Comparison of ENCODE assay signal across 8 mouse cellular contexts in the genomic region with DNA sequence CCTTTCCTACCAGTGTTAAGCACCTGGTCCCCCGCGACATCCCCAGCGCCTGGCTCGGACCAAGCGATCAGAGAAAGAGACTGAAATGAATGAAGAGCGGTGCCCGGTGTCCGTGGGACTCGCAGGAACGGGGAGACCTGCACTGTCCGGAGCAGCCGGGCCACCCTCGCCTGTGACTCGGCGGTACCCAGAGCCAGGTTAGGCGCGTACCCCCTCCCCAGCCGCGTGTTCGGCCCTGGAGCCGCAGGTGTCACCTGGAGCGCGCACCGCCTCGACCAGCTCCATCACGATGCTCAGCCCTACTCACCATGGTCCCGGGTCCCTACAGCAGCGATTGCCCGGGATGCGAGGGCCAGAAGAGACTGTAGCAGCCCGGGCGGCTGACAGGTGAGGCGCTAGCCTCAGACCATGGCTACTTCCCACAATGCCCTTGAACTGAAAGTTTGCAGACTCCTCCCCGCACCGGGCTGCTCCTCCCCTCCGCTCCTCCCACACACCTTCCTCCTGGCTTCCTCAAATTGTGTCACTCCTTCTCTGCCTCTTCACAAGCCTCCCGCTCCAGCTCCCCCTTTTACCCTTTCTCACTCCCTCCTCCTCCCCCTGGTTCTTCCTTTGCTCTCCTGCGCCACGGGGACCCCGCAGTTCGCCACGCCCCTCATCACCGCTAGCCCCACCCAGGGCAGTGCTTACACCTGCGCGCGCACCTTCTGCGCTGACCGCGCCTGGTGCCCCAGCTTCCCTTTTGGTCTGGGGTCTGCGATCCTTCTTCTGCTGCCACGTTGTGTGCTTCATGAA. TPM values are rescaled to one million over a fixed set of nuclear protein-coding genes. Genes with fewer than 3 reads are reported as not detected.
A peak's percentile ranks its signal among the peaks of the same experiment; 100 is the strongest.
DNase-seq lines count a peak whose midpoint lies in the region; ATAC-seq and TF ChIP-seq lines count a peak whose summit lies in the region.

Gene Ap1s3 (minus strand): TSS at position 430 of the 795 bp plus-strand sequence.

- TF ChIP-seq CTCF in lung, embryonic 14.5 days (IDR thresholded peaks at IDR 0.05; ENCODE audit: low read depth) = no peak

- under 1% methylated on average over 51 of the region's 51 CpGs for WGBS in heart, embryonic 16.5 days
- under 1% methylated on average over 51 of the region's 51 CpGs for WGBS in lung, embryonic 14.5 days
- WGBS in neural tube, embryonic 15.5 days = 3% methylated on average over 51 of the region's 51 CpGs

- peak within 1 kb of the TSS; percentile 95 for H3K4me2 ChIP-seq in heart, embryonic 16.5 days (ENCODE audit: low read depth, low read length)
- peak within 1 kb of the TSS; percentile 83 for H3K4me2 ChIP-seq in lung, embryonic 14.5 days
- H3K4me2 ChIP-seq in neural tube, embryonic 15.5 days = peak within 1 kb of the TSS; percentile 97

- no peaks in the 10 kb centered on the region for H3K36me3 ChIP-seq in heart, embryonic 16.5 days (ENCODE audit: control insufficient read depth, insufficient read depth)
- no peaks in the 10 kb centered on the region for H3K36me3 ChIP-seq in lung, embryonic 14.5 days (ENCODE audit: insufficient read depth)
- no peaks in the 10 kb centered on the region for H3K36me3 ChIP-seq in neural tube, embryonic 15.5 days

- peak; percentile 92 for DNase-seq in A20 (ENCODE audit: low read depth, low spot score)
- DNase-seq in adrenal gland, adult 2 months = peak; percentile 46
- peak; percentile 54 for DNase-seq in embryo, embryonic 11.5 days (ENCODE audit: low read depth, low spot score)
- peak; percentile 77 to 86 for DNase-seq in kidney, postnatal 25 days
- DNase-seq in lung, embryonic 14.5 days = peak; percentile 77
- DNase-seq in testis, postnatal 10 days (ENCODE audit: low spot score) = peak; percentile 71

- peaks cover 14% of the 10 kb centered on the region for H3K4me1 ChIP-seq in heart, embryonic 16.5 days (ENCODE audit: control insufficient read depth, insufficient read depth, low read length)
- no peaks in the 10 kb centered on the region for H3K4me1 ChIP-seq in lung, embryonic 14.5 days (ENCODE audit: insufficient read depth)
- H3K4me1 ChIP-seq in neural tube, embryonic 15.5 days = peaks cover 18% of the 10 kb centered on the region

- no peaks in the 10 kb centered on the region for H3K9me3 ChIP-seq in heart, embryonic 16.5 days (replicated peaks; ENCODE audit: control insufficient read depth, low read length)
- no peaks in the 10 kb centered on the region for H3K9me3 ChIP-seq in lung, embryonic 14.5 days (ENCODE audit: low read depth, low read length)
- no peaks in the 10 kb centered on the region for H3K9me3 ChIP-seq in neural tube, embryonic 15.5 days (replicated peaks)

- H3K4me3 ChIP-seq in heart, embryonic 16.5 days (ENCODE audit: low read length) = peak within 1 kb of the TSS; percentile 76
- peak within 1 kb of the TSS; percentile 57 for H3K4me3 ChIP-seq in lung, embryonic 14.5 days (ENCODE audit: low read depth, low read length)
- peak within 1 kb of the TSS; percentile 66 for H3K4me3 ChIP-seq in neural tube, embryonic 15.5 days (replicated peaks)

- H3K9ac ChIP-seq in heart, embryonic 16.5 days (ENCODE audit: low read length) = peak within 1 kb of the TSS; percentile 78
- H3K9ac ChIP-seq in lung, embryonic 14.5 days = peak within 1 kb of the TSS; percentile 56
- H3K9ac ChIP-seq in neural tube, embryonic 15.5 days (replicated peaks) = peak within 1 kb of the TSS; percentile 53

- H3K27ac ChIP-seq in heart, embryonic 16.5 days (ENCODE audit: low read length) = no peak within 1 kb of the TSS
- no peak within 1 kb of the TSS; the same call in 1 of the 2 replicates for H3K27ac ChIP-seq in lung, embryonic 14.5 days (ENCODE audit: low read depth)
- H3K27ac ChIP-seq in neural tube, embryonic 15.5 days (replicated peaks) = no peak within 1 kb of the TSS

- peaks cover 17% of the 10 kb centered on the region for H3K27me3 ChIP-seq in heart, embryonic 16.5 days (ENCODE audit: control insufficient read depth, insufficient read depth, low read length)
- peaks cover 29% of the 10 kb centered on the region for H3K27me3 ChIP-seq in lung, embryonic 14.5 days (ENCODE audit: insufficient read depth, low read length)
- peaks cover 34% of the 10 kb centered on the region for H3K27me3 ChIP-seq in neural tube, embryonic 15.5 days (replicated peaks)

- peak; percentile 77 for ATAC-seq in heart, embryonic 16.5 days (replicated peaks; ENCODE audit: extremely low read depth, insufficient read depth, low FRiP score)
- peak; percentile 93 for ATAC-seq in lung, embryonic 14.5 days (ENCODE audit: insufficient read depth)
- peak; percentile 92 for ATAC-seq in neural tube, embryonic 15.5 days (ENCODE audit: low FRiP score)

RNA-seq across cellular contexts. Expression of gene Ap1s3, which starts in this region (rescaled TPM):
- under 1 TPM; 0.46 to 0.59 TPM for total RNA-seq in adrenal gland, adult 2 months (2021)
- 1.5 and 3.8 TPM in 2 replicates for polyA plus RNA-seq in adrenal gland, adult 2 months (2012; rRNA removed)
- polyA plus RNA-seq in heart, embryonic 16.5 days (2015; fragmentation: Nextera tagmentation; extraction: Ambion mirVana) = 0.11 and 0.27 TPM in 2 replicates
- polyA plus RNA-seq in lung, embryonic 14.5 days (2014; fragmentation: Nextera tagmentation; extraction: Ambion mirVana) = 0.51 and 0.84 TPM in 2 replicates
- 0.13 and 0.95 TPM in 2 replicates for polyA plus RNA-seq in neural tube, embryonic 15.5 days (2015; fragmentation: Nextera tagmentation; extraction: Ambion mirVana)

Comparison
In these comparisons a context has a peak if more than half of its experiments do, and no peak if none do; other contexts are left out.
1. Peak in ATAC-seq, H3K4me3 ChIP-seq, H3K9ac ChIP-seq and H3K4me2 ChIP-seq in heart, embryonic 16.5 days; RNA of the gene not detected or under 1 TPM.
2. Peak in DNase-seq, ATAC-seq, H3K4me3 ChIP-seq, H3K9ac ChIP-seq and H3K4me2 ChIP-seq in lung, embryonic 14.5 days; RNA of the gene not detected or under 1 TPM.
3. Peak in ATAC-seq, H3K4me3 ChIP-seq, H3K9ac ChIP-seq and H3K4me2 ChIP-seq in neural tube, embryonic 15.5 days; RNA of the gene not detected or under 1 TPM.